Mouse (Mus musculus) liver, adult 2 months (tissue): Measurements from ENCODE around the gene Gng10. TPM values are rescaled to one million over a fixed set of nuclear protein-coding genes. Genes with fewer than 3 reads are reported as not detected.

Source experiments
- DNase-seq: peaks from one replicate; pipeline ENCODE4 v3.0.0-alpha.2; 2011; ENCODE audit warnings: low read depth, low spot score; ENCODE audit errors: extremely low read depth
- H3K27ac ChIP-seq: fragments of 200-500 bp; replicated peaks from 2 replicates; pipeline ENCODE4 v1.5.1; 2012; ENCODE audit warnings: low read depth, mild to moderate bottlenecking, control low read depth, inconsistent platforms, low read length; ENCODE audit not compliant: insufficient read depth
- H3K27me3 ChIP-seq: fragments of 200-500 bp; 2 replicates; pipeline ENCODE4 v1.6.1; 2012; ENCODE audit warnings: mild to moderate bottlenecking, moderate library complexity, low read length, inconsistent platforms; ENCODE audit not compliant: control insufficient read depth, insufficient read depth
- H3K36me3 ChIP-seq: fragments of 200-500 bp; 2 replicates; pipeline ENCODE4 v1.6.1; 2012; ENCODE audit warnings: low read length, inconsistent platforms; ENCODE audit not compliant: control insufficient read depth, insufficient read depth
- H3K4me1 ChIP-seq: fragments of 200-500 bp; 2 replicates; pipeline ENCODE4 v1.6.1; 2011; ENCODE audit warnings: low read length; ENCODE audit not compliant: control insufficient read depth, insufficient read depth
- H3K4me3 ChIP-seq: fragments of 200-500 bp; 2 replicates; pipeline ENCODE4 v1.5.1; 2011; ENCODE audit warnings: low read depth, mild to moderate bottlenecking, control low read depth, low read length, moderate library complexity; ENCODE audit not compliant: insufficient read depth
- H3K79me2 ChIP-seq: fragments of 200-500 bp; 2 replicates; pipeline ENCODE4 v1.6.1; 2012; ENCODE audit warnings: inconsistent platforms, mild to moderate bottlenecking, low read length, moderate library complexity; ENCODE audit not compliant: control insufficient read depth, insufficient read depth
- H3K9ac ChIP-seq: fragments of 200-500 bp; 2 replicates; pipeline ENCODE4 v1.6.1; 2012; ENCODE audit warnings: low read depth, mild to moderate bottlenecking, control low read depth, inconsistent platforms, low read length
- CTCF ChIP-seq: fragments of 200-500 bp; IDR thresholded peaks from 2 replicates; pipeline ENCODE4 v1.5.1; 2011; ENCODE audit warnings: low read depth, low read length, control low read depth
- POLR2A ChIP-seq: fragments of 200-500 bp; IDR thresholded peaks from 2 replicates; pipeline ENCODE4 v1.6.1; 2011; ENCODE audit warnings: low read length, control low read depth; ENCODE audit not compliant: insufficient read depth; ENCODE audit errors: extremely low read depth
- WGBS: fragments of 180-500 bp; shearing (Covaris S2); methylation state at CpG from one replicate; pipeline ENCODE4 v1.1.7; 2018; 5-methylcytosine and 5-hydroxymethylcytosine counted together
- polyA plus RNA-seq: library from polyadenylated mRNA; depleted of rRNA; stranded (reverse); fragments of >200 nt; gene quantifications from 2 replicates; pipeline ENCODE4 v1.2.3, GENCODE M21; 2012
- total RNA-seq: library from RNA; depleted of rRNA; stranded (reverse); fragments of >200 nt; gene quantifications from 2 replicates; pipeline ENCODE4 v1.2.3, GENCODE M21; 2014

Gng10 gene
- total and polyA plus RNA-seq, 2 experiments = 6.0 to 14.7 TPM

GRCm38 (mm10) chr4:59043074-59043473, 8.2 kb downstream of the Gng10 start:
- H3K4me3 ChIP-seq = no peak overlapping the region

GRCm38 (mm10) chr4:59043891-59044290, 9.0 kb downstream of the Gng10 start:
- Histone ChIP-seq H3K36me3 (peaks cover 4% of the 10 kb centered on the region; the same call in 1 of the 2 replicates), H3K27me3 (no peaks in the 10 kb centered on the region), H3K27ac (no peak overlapping the region), H3K79me2 (no peaks in the 10 kb centered on the region), H3K9ac (no peak overlapping the region), H3K4me3 (no peak overlapping the region), H3K4me1 (no peaks in the 10 kb centered on the region)
- 91% methylated on average over 6 of the region's 6 CpGs for WGBS
- TF ChIP-seq POLR2A (no peak), CTCF (no peak)
- DNase-seq = no peak

More at GRCm38 (mm10) chr4:59043074-59043473, 8.2 kb downstream of the Gng10 start:
- H3K4me1 ChIP-seq = no peaks in the 10 kb centered on the region
- H3K27ac ChIP-seq = no peak overlapping the region
- TF ChIP-seq POLR2A (no peak), CTCF (no peak)
- peaks cover 4% of the 10 kb centered on the region; the same call in 1 of the 2 replicates for H3K36me3 ChIP-seq
- no peaks in the 10 kb centered on the region for H3K79me2 ChIP-seq
- no peak for DNase-seq
- H3K9ac ChIP-seq = no peak overlapping the region
- WGBS = 93% methylated on average over 5 of the region's 5 CpGs
- no peaks in the 10 kb centered on the region for H3K27me3 ChIP-seq

GRCm38 (mm10) chr4:59047222-59047621, 12.3 kb downstream of the Gng10 start:
- H3K27me3 ChIP-seq = no peaks in the 10 kb centered on the region
- no peaks in the 10 kb centered on the region for H3K36me3 ChIP-seq
- no peak overlapping the region for H3K27ac ChIP-seq
- H3K4me3 ChIP-seq = no peak overlapping the region
- no peak for DNase-seq
- no peaks in the 10 kb centered on the region for H3K4me1 ChIP-seq
- TF ChIP-seq POLR2A (no peak), CTCF (no peak)
- WGBS = 63% methylated on average over 3 of the region's 3 CpGs
- H3K9ac ChIP-seq = no peak overlapping the region
- H3K79me2 ChIP-seq = no peaks in the 10 kb centered on the region

GRCm38 (mm10) chr4:59051081-59051480, 16.2 kb downstream of the Gng10 start:
- Histone ChIP-seq H3K27me3 (no peaks in the 10 kb centered on the region), H3K4me1 (no peaks in the 10 kb centered on the region), H3K36me3 (no peaks in the 10 kb centered on the region), H3K27ac (no peak overlapping the region), H3K4me3 (no peak overlapping the region), H3K79me2 (no peaks in the 10 kb centered on the region), H3K9ac (no peak overlapping the region)
- DNase-seq = no peak
- no peak for TF ChIP-seq CTCF
- TF ChIP-seq POLR2A = no peak
- 93% methylated on average over 1 of the region's 1 CpGs for WGBS

- Histone ChIP-seq H3K36me3 (no peaks in the 10 kb centered on the region), H3K4me1 (no peaks in the 10 kb centered on the region), H3K27me3 (no peaks in the 10 kb centered on the region), H3K27ac (no peak overlapping the region), H3K4me3 (no peak overlapping the region), H3K79me2 (no peaks in the 10 kb centered on the region), H3K9ac (no peak overlapping the region)
- WGBS = 76% methylated on average over 3 of the region's 3 CpGs
- TF ChIP-seq POLR2A (no peak), CTCF (no peak)
- peak; percentile 8 for DNase-seq
These were observed 23.0 kb downstream of the Gng10 start for GRCm38 (mm10) chr4:59057929-59058328.

GRCm38 (mm10) chr4:59062526-59062925, 27.6 kb downstream of the Gng10 start:
- DNase-seq = no peak
- Histone ChIP-seq H3K79me2 (no peaks in the 10 kb centered on the region), H3K9ac (no peak overlapping the region), H3K4me3 (no peak overlapping the region), H3K27me3 (no peaks in the 10 kb centered on the region), H3K4me1 (no peaks in the 10 kb centered on the region), H3K27ac (no peak overlapping the region), H3K36me3 (no peaks in the 10 kb centered on the region)
- no peak for TF ChIP-seq POLR2A
- no peak for TF ChIP-seq CTCF
- 84% methylated on average over 12 of the region's 12 CpGs for WGBS
